Comparison of ENCODE assay signal across 9 mouse cellular contexts in genomic region chr5:111770266-111770665, GRCm38 (mm10). TPM values are rescaled to one million over a fixed set of nuclear protein-coding genes. Genes with fewer than 3 reads are reported as not detected.
DNase-seq lines count a peak whose midpoint lies in the region; ATAC-seq lines count a peak whose summit lies in the region.
"Had no signal": no experiment of that assay in that cellular context is flagged by ENCODE, and none has a peak within 500 bp of the region (broad histone marks: within the 10 kb centered on the region; RNA-seq: fewer than 3 reads in every experiment).

No protein-coding gene starts in this region.

- ATAC-seq in intestine, embryonic 16.5 days = peak; percentile 89
- ATAC-seq in frontal cortex, adult (ENCODE audit: low TSS enrichment) = no peak

- peak; percentile 51 for DNase-seq in testis, postnatal 10 days (ENCODE audit: low spot score)
- DNase-seq in testis, postnatal 14 days (ENCODE audit: low spot score) = no peak
- peak; percentile 43 to 71 for DNase-seq in gastrocnemius, postnatal 4 days (ENCODE audit: low spot score in 2 of 2)
- DNase-seq in lung, postnatal 36 days = peak; percentile 64
- no peak for DNase-seq in MN1 (ENCODE audit: low spot score)
- no peak for DNase-seq in cerebellum, adult 11 months

- H3K36me3 ChIP-seq in intestine, embryonic 16.5 days (ENCODE audit: control insufficient read depth, insufficient read depth, low read length) = no peaks in the 10 kb centered on the region

- H3K9ac ChIP-seq in intestine, embryonic 16.5 days (ENCODE audit: low read depth, low read length) = peak overlapping the region; percentile 43

- H3K9me3 ChIP-seq in intestine, embryonic 16.5 days (ENCODE audit: control insufficient read depth, low read length) = no peaks in the 10 kb centered on the region

- no peaks in the 10 kb centered on the region for H3K27me3 ChIP-seq in intestine, embryonic 16.5 days (replicated peaks; ENCODE audit: control insufficient read depth, insufficient read depth, low read length)

- WGBS in intestine, embryonic 16.5 days = 10% methylated on average over 15 of the region's 15 CpGs

- peaks cover 27% of the 10 kb centered on the region for H3K4me1 ChIP-seq in intestine, embryonic 16.5 days (ENCODE audit: control insufficient read depth, insufficient read depth, low read length)

- no peak overlapping the region for H3K4me3 ChIP-seq in intestine, embryonic 16.5 days (ENCODE audit: low read length)

- H3K4me2 ChIP-seq in intestine, embryonic 16.5 days (ENCODE audit: low read depth, low read length) = peak overlapping the region; percentile 30

- H3K27ac ChIP-seq in intestine, embryonic 16.5 days (ENCODE audit: low read length) = peak overlapping the region; percentile 72

RNA-seq across cellular contexts. Expression of gene Gm26897, which starts 36.5 kb away (rescaled TPM):
- not detected for total RNA-seq in gastrocnemius, postnatal 4 days (2021)
- not detected in 2 replicates for polyA plus RNA-seq in intestine, embryonic 16.5 days (2015; fragmentation: Nextera tagmentation; extraction: Ambion mirVana)
- total RNA-seq: liver, adult 2 months had no signal
- polyA plus RNA-seq: liver, adult 2 months had no signal

Comparison
In these comparisons a context has a peak if more than half of its experiments do, and no peak if none do; other contexts are left out.
1. DNase-seq: peak in testis, postnatal 10 days (single experiment), gastrocnemius, postnatal 4 days (2 of 2) and lung, postnatal 36 days (single experiment); none in testis, postnatal 14 days (single experiment), MN1 (single experiment) and cerebellum, adult 11 months (single experiment).